Mouse (Mus musculus): ENCODE measurements around the gene Abhd16a.

DNA sequence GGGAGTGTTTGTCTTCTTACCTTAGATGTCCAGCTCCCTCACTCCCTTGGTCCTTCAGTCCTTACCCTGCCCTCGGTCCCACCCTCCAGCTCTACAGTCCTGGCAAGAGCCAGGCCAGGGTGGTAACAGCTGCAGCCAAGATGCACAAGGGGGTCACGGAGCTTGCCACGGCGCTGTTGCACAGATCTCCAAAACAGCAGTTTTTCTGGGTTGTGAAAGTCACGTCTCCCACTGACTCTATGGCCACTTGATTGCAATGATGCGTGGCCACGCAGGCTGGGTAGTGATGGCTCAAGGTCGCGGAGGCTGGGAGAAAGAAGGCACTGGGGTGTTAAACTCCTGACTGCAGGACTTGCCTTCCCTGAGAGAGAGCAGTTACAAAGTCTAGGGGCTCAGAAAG lies 17.6 kb upstream of the Abhd16a start:
- TF ChIP-seq POLR2A (IDR thresholded peaks at IDR 0.05; ENCODE audit: borderline replicate concordance, low read depth, low read length) (no peak), CTCF (IDR thresholded peaks at IDR 0.05; ENCODE audit: low read depth, low read length) (no peak)
